Mouse (Mus musculus): ENCODE measurements around the gene Mfap1b.
A peak's percentile ranks its signal among the peaks of the same experiment; 100 is the strongest.
"Not testable (repeated sequence)": the region's sequence is repeated elsewhere in the genome, so short reads cannot be mapped to it uniquely, and the experiment has no call there.

Mfap1b gene

DNA sequence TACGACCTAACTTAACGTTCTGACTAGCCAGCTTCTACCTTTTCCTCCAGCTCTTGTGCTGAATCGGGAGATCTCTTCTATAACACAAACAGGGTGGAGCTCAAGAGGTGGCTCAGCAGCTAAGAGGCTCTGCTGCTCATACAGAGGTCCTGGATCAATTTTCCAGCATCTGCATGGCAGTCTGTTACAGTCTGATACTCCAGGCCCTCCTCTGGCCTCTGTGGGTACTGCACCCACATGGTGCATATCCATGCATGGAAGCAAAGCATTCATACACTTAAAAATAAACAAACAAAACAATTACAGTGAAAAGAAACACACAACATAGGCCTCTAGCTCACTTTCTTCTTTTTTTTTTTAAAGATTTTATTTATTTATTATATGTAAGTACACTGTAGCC is 1.1 kb downstream of the Mfap1b start:
- not testable (repeated sequence) for DNase-seq (ENCODE audit: low read depth)

DNA sequence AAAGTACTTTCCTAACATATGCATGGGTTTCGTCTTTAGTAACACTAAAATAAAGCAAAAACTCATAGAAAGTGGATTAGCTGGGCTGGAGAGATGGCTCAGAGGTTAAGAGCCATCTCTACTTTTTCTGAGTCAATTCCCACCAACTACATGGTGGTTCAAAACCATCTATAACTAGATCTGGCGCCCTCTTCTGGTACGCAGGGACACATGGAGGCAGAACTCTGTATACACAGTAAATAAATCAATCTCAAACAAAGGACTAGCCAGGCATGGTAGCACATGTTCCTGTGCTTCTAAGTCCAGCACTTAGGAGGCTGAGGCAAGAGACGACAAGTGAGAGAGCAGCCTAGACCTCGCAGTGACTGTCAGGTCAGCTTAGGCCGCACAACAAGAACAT is 4.9 kb downstream of the Mfap1b start:
- not testable (repeated sequence) for DNase-seq (ENCODE audit: low read depth)

DNA sequence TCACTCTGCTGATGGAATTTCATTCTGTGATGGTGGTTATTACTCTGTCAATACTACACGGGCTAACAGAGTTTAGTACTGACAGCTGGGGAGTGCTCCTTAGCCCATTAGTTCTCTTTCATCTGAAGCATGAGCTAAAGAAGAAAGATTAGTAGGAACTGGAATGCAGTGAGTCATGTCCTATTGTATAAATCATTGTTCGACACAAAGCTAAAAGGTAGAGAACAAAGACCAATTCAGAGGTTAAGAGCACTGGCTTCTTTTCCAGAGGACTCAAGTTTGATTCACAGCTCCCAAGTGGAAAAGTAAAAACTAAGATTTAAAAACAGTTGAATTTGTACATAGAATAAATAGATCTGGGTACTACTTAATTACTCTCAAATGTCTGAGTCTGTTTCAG is 13.8 kb downstream of the Mfap1b start:
- DNase-seq (ENCODE audit: low read depth) = no peak

DNA sequence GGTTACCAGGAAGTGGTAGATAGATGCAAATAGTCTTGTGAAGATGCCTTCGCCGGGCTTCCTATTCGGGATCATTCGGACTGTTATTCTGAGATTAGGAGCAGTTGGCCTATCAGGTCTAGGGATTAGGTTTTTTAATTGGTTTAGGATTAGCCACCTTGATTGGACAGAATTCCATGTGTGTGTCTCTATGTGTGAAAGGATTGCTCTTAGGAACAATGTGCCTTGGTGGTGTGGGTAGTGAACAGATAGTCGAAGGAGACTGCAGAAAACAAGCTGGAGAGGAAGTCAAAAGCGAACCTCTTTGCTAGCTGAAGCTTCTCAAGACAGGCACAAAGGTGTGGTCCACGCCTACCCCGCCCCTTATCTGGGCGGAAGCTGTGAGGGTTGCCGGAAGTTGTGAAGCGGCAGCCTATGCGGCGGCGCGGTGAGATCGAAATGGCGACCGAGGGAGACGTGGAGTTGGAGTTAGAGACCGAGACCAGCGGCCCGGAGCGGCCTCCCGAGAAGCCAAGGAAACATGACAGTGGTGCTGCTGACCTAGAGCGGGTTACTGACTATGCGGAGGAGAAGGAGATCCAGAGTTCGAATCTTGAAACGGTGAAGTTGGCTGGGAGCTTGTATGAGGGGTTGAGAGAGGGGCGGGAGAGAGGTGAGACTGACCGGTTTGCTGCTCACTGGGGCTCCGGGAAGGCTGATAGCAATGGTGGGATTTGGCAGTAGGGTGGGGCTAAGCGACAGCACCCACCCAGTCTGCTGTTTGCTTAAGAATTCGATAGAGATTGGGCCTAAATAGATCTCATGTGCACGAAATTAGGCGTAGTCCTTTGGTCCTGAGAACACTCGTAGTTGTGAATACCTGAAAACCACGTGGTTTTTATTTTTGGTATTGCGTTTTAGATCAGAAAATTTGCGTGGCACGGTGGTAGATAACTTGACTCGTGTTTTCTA is 16.9 kb downstream of the Mfap1b start, which contains the start of gene Serinc4:
TSS of gene Serinc4 (minus strand) at position 90 of the 951 bp plus-strand sequence.
- DNase-seq (ENCODE audit: low read depth) = peak; percentile 91

DNA sequence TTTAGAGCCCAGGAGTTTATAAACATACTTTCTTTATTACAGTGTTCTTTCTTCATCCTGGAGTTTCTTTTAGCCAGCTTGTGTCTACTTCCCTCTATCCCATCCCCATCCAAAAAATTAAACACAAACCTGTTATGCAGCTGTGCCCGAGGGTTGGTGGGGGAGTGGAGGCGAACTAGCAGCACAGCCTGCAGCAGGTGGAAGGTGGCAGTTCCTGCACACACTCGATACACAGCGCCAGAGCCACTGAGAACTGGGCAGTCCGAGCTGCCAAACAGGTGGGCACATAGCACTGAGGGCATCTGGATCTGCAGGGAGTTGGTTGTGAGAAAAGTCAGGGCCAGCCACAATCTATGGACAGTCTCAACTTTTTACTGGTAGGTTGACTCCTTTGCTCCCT is 18.3 kb downstream of the Mfap1b start:
- DNase-seq (ENCODE audit: low read depth) = no peak

DNA sequence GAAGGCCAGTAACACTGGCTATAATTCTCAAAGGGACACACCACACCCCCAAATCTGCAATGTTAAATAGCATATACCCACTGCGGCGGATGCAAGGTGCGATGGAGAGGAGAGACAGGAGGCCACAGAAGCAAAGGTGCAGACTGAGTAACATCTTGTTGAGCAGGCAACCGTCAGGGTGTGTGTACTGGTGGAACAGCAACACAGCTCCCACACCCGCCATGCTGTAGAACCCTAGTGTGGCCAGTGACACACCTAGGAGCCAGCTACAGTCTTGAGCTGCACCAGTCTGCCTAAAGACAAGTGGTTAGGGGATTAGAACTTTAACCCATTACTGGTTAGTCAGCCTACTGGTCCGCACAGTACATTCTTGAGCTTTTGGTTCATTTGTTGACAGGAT is 19.9 kb downstream of the Mfap1b start:
- no peak for DNase-seq (ENCODE audit: low read depth)

DNA sequence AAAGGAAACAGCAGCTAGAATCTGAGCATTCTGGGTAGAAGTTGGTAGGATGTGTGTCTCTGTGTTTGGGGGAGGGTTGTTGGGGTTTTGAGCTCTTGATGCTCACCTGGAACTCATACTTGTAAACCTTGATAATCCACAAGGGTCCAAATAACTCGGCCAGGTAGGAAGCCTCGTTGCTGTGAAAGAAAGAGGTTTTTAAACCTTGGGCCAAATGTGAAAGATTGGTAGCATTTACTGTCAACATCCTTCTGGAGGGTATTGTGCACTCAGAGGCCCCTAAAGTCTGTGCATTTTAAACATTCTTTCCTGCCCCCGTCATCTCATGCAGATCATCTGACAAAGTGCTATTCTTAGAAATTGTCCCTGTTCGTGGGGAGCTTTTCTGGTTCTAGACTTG is 20.9 kb downstream of the Mfap1b start, which contains the start of gene Hypk:
TSS of gene Hypk (plus strand) at position 301 of the 400 bp plus-strand sequence.
- DNase-seq (ENCODE audit: low read depth) = peak; percentile 34

DNA sequence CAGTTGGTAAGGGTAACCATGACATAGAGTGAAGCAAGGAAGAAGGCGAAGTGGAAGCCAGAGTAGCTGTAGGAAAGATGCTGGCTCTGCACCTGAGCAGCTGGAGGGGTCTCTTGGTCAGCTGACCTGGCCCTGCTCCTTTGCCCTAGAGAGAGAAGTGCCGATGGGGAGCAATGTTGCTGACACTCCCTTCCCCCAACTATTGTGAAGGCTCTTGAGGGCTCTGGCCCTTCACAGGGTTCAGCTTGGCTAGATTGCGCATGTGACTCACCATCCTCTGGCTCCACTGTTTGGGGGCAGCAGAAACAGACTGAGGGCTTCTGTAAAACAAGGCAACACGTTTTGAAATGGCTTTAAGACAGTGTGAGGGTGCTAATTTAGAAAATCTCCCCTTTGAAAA is 21.5 kb downstream of the Mfap1b start:
- peak; percentile 50 for DNase-seq (ENCODE audit: low read depth)

DNA sequence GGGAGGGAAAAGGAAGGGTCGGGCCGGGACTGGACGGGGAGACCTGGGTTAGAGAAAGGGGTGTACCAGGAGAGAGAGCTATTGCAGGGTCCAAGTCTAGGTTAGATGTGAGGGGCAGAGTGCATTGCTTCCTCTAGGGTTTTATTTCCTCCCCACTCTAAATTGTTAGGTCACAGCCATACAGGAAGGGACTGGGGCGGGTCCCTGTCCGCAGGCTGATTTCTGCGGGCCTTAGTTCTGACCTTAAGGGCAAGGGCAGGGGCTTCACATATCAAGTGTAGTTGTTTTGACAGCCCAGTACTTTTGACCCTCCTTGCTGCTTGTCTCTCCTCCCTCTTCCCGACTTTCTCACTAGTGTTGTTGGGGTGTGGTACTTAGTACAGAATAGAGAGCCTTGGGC is 23.8 kb downstream of the Mfap1b start:
- DNase-seq (ENCODE audit: low read depth) = no peak

DNA sequence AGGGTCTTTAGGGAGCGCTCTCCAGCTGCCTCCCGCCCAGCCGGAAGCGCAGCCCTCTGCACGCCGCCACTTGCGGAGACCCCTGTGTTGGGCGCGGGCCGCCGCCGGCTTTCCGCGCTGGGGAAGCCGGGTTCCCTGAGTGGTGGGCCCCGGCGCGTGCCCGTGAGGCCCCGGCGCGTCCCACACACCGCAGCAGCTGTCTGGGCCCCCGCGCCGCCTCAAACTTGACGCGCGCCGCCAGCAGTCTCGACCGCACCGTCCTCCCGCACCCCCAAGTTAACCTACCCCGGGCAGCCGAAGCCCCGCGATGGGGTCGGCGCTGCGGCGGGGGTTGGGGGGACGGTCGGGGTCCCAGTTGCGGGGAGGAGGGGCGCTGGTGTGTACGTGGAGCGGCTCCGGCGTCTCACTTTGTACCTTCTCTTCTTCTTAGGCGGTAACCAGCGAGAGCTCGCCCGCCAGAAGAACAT is 24.3 kb downstream of the Mfap1b start:
- DNase-seq (ENCODE audit: low read depth) = peak; percentile 44

DNA sequence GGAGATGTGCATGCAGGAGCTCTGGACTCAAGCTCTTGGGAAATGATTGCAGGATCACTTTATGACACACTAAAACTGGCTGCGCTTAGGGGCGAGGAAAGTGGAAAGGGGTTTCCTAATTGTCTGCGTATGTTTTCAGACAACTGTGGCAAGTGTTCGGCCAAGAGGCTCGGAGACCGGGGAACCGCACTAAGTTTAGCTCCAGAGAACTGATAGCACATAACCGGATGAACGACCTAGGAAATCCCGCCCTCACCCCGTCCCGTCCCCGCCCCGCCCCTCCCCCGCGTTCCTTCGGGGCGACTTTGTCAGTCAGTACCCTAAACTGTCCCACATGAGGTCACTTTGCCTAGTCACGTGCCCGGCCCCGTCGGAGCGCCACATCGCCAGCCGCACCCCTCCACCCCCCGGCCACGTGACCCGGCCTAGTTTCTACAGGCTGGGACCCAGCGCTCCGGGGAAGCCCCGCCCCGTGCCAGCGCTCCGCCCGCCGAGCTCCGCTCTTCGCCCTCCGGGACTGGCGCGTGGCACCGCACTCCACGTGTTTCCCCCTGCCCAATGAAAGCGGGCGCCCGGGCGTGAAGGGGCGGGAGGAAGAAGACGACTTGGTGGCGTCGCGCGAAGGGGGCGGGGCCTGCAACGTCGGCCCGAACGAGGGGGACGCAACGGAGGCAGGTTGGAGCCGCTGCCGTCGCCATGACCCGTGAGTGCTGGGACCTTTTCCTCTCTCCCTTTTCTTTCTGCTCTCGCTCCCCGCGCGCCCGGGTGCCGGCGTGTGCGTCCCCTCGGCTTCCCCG is 24.9 kb downstream of the Mfap1b start, which contains the start of gene Serf2:
TSS of gene Serf2 (plus strand) at position 457 of the 797 bp plus-strand sequence.
- peak; percentile 98 for DNase-seq (ENCODE audit: low read depth)

DNA sequence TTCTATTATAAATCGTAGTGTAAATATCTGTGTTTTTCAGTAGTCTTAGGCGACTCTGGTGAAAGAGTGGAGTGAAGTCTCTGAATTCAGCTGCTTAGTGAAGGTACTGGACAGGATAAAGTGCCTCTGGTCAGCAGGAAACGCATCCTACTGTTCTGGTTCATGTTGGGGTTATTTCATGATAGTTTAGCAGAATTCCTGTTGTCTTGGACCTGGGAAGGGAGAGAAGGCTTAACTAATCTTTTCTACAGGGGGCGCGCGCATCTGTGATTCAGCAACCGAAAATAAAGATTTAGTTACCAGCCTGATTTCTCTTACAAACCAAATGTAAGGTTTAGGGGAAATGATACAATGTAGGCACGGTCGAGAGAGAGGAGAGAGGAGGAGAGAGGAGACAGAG is 25.7 kb downstream of the Mfap1b start:
- DNase-seq (ENCODE audit: low read depth) = peak; percentile 82

DNA sequence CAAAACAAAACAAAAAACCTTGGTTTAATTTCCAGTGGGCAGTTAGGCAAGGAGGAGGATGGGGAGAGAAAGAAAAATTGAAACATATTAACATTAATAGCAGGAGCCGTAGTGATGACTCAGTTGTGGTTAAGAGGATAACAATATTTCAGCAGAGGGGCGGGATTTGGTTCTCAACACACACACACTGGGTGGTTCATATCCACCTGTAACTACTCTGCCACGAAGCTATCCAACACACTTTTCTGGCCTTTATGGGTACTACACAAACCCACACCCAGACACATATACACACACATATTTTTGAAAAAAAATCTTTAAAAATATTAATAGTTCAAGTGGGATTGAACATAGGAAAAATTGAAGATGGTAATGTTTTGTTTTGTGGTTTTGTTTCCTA is 26.9 kb downstream of the Mfap1b start:
- DNase-seq (ENCODE audit: low read depth) = peak; percentile 67

DNA sequence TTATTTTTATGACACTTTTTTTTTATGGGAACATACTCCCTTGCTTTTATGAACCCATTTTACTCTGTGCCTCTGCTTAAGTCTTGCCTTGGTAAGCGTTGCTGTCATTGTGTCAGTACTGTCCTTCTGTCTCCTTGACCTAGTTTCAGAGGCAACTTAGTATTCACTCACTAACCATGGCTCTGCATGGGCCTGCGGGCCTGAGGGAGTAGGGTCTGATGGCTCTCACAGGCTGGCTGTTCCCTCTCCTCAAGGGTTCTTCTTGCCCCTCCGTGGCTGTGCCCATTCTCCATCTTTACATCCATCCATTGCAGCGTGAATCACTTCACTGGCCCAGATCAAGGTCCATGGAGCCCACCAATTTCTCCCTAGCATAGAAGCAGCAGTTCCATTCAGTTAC is 27.4 kb downstream of the Mfap1b start:
- DNase-seq (ENCODE audit: low read depth) = no peak

DNA sequence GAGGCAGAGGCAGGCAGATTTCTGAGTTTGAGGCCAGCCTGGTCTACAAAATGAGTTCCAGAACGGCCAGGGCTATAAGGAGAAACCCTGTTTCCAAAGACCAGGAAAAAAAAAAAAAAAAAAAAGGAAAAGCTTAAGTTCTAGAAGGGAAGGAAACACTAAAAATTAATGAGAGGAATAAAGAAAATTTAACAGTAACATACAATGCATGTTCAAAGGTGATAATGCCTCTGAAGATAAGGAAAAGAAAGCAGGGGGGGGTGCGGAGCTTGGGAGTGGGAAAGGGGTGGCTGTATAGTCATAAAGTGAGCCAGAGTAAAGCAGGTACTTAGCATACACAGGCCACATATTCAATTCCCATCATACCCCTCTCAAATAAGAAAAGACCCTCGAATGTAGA is 28.8 kb downstream of the Mfap1b start:
- no peak for DNase-seq (ENCODE audit: low read depth)

DNA sequence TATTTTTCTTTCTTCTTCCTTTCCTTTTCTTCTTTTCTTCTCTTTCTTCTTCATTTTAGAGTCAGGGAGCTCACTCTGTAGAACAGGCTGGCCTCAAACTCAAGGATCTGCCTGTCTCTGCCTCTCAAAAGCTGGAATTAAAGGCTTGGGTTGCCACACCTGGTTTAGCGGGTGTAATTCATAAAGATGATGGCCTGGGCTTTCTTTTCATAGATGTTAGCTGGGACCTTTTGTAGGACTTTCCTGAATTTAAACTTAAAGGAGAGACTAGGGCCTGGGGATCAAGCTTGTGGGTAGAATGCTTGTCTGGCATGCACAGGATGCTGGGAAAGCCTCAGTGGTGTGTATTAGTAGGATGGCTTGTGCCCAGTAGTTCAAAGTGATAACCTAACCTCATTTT is 29.7 kb downstream of the Mfap1b start, which contains the start of gene Ell3:
TSS of gene Ell3 (minus strand) at position 101 of the 400 bp plus-strand sequence.
- DNase-seq (ENCODE audit: low read depth) = no peak

DNA sequence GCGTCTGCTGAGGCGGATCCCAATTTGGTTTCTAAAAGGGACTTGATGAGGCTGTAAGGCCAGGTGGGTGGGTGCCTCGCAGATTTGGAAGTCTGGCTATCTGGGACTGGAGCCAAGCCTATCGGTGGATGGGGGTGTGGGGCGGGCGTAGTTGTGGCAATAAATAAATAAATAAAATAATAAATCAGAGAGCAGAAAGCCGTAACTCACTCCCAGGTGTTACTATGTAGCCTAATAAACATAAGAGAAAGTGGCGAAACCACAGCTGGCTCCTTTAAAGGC is 30.9 kb downstream of the Mfap1b start:
- no peak for DNase-seq (ENCODE audit: low read depth)

DNA sequence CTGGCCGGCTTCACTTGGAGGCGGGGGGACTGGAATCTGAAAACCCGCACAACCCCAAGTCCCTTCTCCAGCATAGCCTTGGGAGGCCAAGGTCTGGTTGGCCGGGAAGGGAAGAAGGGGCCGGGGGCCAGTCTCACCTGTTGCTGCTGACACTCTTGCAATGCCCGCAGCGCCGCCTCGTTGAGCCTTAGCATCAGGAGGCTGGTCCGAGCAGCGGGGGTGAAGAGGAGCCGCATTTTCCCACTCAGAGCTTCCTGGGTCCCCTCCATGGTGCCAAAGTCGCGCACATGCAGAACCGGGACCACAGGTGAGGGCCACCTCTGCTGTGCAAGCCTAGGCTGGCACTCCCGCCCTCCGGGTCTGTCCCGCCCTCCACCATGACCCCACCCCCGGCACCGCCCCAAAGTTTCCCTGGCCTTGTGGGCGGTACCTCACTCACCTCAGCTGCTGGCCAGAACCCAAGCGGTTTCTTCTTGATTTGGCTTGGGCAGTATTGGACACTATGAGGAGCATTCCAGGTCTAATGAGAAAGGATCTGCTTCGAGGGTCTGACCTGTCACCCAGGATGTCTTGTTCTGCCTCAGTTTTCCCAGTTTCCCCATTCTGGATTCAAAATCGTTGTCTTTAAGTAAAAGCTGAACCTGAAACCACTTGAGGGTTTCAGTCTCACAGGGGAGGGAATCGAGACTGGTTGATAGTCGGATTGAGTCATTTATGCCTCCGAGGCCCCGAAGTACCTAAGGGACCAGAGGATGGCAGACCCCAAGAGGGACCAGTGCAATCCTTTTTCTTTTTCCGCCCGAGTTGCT is 31.4 kb downstream of the Mfap1b start:
- no peak for DNase-seq (ENCODE audit: low read depth)

DNA sequence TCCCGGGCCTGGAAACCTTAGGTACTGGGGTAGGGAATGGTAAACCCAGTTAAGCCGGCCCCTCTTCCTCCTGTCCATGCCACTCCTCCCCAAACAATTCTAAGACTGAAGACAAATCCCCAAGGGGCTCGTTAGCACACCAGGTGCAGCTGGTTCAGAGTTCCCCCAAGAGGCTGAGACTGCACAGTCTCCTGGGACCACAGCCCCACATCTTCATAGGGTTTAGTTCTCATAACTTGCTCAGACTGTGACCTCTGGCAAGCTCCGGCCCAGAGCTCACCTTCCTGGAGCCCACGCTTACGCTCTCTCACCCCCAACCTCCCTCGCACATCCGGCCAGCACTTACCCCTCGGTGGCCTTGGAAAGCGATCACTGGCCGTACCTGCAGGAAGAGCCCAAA is 32.1 kb downstream of the Mfap1b start:
- no peak for DNase-seq (ENCODE audit: low read depth)

DNA sequence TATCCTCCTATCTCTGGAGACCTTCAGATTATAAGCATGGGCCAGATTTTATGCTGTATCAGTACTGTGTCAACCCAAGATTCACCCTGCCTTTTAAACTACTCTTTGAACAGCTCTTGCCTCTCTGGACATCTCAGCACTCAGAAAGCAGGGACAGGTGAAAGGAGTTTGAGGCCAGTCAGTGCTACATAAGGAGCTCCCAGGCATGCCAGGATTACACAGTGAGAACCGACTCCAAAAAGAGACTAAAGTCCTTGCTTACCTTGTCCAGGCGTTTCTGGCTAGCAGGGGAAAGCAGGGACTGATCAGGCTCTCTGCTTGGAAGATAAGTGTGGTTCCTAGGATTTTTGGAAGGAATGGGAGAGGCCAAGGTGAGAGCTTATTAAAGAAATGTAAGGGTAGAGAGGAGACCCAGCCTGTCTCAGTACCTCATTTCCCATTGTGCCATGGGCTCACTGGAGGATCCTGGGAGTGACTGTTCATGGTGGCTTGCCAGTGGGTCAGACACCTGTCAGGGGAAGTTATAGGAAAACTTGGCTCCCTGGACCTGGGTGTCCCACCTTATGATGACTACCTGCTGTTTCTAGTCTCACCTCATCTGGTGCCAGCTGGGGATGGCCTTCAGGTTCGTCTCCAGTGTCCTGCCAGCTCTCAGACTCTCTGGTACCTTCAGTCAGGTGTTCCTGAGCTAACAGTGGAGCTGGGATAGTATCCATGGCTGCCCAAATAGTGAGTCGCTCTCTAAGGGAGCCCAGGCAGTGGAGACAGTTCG is 32.8 kb downstream of the Mfap1b start:
- DNase-seq (ENCODE audit: low read depth) = no peak

DNA sequence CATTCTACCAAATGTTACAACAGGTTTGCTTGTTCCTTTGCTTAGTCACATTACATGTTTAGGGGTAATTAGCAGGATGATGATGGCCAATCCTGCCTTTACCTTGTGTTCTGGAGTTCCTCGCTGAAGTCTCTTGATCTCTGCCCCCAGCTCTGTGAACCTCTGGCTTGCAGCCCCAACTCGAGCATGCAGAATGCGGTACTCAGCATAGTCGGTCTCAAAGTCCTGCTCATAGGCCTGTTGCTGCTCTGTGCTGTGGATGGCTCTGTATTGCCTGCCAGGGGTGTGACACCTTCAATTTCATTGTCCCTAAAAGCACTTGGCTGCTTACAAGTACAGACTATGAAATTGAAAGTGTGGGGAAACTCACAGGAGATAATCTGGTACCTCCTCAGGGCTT is 34.1 kb downstream of the Mfap1b start:
- DNase-seq (ENCODE audit: low read depth) = no peak

Measured in NIH3T3 (cell line).